Mouse (Mus musculus) heart, postnatal 0 days (tissue): ENCODE data around the gene Mb.

Experiments
- CTCF ChIP-seq: IDR thresholded peaks from 2 replicates; pipeline ENCODE4 v1.5.1; 2016; ENCODE audit warnings: antibody characterized with exemption, control low read depth, low read depth
- EP300 ChIP-seq: IDR thresholded peaks from 2 replicates; pipeline ENCODE4 v1.6.1; 2016; ENCODE audit warnings: antibody characterized with exemption, low read depth

DNA sequence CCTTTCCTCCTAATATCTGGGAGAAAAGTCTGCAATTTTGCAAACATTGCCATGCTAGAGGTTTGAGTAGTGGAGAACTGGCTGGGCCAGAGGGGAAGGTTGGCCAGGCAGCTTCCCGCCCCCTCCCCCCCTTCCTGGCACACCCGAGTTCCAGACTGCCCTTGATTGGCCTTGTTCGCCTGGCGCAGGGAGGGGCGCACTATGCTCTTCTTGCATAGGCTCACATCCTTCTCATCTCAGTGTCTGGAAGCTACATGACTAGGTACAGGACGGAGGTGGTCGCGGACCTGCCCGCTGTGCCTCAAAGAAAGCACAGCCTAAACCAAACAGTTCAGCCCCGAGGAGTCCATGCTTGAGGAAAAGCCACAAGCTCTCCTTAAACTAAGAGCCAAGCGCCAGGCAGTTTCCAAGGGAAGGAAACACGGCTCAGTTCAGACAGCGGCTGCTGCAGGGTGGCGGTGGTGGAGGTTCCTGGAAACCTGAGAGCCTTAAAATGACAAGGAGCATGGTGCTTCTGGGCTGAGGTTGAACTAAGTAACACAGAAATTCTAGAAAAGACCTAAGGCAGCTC, 30.3 kb upstream of the Mb start:
- TF ChIP-seq CTCF (no peak), EP300 (no peak)
